Mouse (Mus musculus): ENCODE data around the gene Lars2. TPM values are rescaled to one million over a fixed set of nuclear protein-coding genes. Genes with fewer than 3 reads are reported as not detected.

Lars2 gene
- polyA plus RNA-seq, 1 experiment = 617 TPM

DNA sequence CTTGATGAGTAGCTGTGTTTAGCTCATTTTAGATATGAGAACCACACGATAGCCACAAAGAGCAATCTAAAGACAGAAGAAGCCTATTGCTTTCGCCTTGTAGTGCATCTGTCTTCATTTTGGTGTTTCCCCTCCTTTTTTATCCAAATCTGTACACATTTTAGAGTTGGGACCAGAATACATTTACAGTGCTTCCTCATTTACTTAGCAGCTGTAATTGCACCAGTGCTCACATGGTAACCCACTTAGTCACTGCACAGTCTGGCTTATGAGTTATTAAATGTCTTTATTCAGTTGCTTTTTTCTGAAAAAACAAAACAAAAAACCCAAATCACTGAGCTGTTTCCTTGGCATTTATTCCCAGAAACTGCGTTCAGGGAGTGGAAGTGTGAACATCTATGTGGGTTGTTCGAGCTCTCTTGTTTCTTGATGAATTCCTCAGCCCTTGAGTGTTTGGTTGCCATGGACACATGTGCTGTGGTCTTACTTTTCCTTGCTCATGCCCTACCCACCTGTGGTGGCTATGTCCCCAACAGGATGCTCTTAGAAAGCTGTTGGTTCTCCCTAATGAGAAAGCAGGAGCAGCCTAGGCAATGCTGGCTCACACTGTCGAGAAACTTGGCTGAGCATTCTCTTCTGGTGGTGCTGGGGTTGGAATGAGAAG is 136.6 kb downstream of the Lars2 start:
- no peak overlapping the region for H3K4me3 ChIP-seq (ENCODE audit: extremely low read depth, insufficient read depth, insufficient read length)
- DNase-seq (ENCODE audit: low read depth in 1 of 2, low spot score in 2 of 2) = no peak
- WGBS = 84% methylated on average over 5 of the region's 5 CpGs
- peaks cover 19% of the 10 kb centered on the region for H3K36me3 ChIP-seq (ENCODE audit: control insufficient read depth, insufficient read depth, low read length)
- no peaks in the 10 kb centered on the region for H3K27me3 ChIP-seq (ENCODE audit: control insufficient read depth, insufficient read depth, low read length)
- H3K27ac ChIP-seq (ENCODE audit: insufficient read depth, low read length) = peak overlapping the region; percentile 13; the same call in 1 of the 2 replicates
- peaks cover 7% of the 10 kb centered on the region; the same call in 1 of the 2 replicates for H3K4me1 ChIP-seq (ENCODE audit: control insufficient read depth, insufficient read depth, insufficient read length)
- TF ChIP-seq POLR2A (IDR thresholded peaks at IDR 0.05; ENCODE audit: low read depth, low read length) (no peak), CTCF (IDR thresholded peaks at IDR 0.05; ENCODE audit: extremely low read depth, insufficient read depth, insufficient read length, insufficient replicate concordance) (no peak)

DNA sequence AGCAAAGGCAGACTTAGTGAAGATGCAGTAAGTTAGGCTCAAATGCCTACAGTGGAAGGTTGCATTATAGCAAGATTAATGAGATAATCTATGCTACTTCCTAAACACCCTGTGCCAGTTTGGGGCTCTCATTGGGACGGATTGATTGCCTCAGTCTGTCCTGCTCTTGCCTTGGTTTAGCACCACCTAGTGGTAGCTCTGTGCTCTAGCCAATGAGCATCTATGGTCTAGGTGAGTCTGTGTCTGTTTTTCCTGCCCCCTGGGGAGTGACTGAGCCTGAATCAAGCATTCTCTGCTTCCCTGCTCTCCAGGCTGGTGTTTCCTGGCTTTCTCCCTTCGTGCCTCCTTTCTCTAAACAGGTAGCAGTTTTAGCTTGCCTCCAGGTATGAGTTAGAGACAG is 137.6 kb downstream of the Lars2 start:
- Histone ChIP-seq H3K27ac (ENCODE audit: insufficient read depth, low read length) (no peak overlapping the region), H3K4me1 (ENCODE audit: control insufficient read depth, insufficient read depth, insufficient read length) (peaks cover 10% of the 10 kb centered on the region), H3K27me3 (ENCODE audit: control insufficient read depth, insufficient read depth, low read length) (no peaks in the 10 kb centered on the region), H3K36me3 (ENCODE audit: control insufficient read depth, insufficient read depth, low read length) (peaks cover 21% of the 10 kb centered on the region), H3K4me3 (ENCODE audit: extremely low read depth, insufficient read depth, insufficient read length) (no peak overlapping the region)
- 21% methylated on average over 2 of the region's 2 CpGs for WGBS
- DNase-seq (ENCODE audit: low read depth in 1 of 2, low spot score in 2 of 2) = peak in 1 of 2 experiments; percentile 60
- TF ChIP-seq POLR2A (IDR thresholded peaks at IDR 0.05; ENCODE audit: low read depth, low read length) (no peak), CTCF (IDR thresholded peaks at IDR 0.05; ENCODE audit: extremely low read depth, insufficient read depth, insufficient read length, insufficient replicate concordance) (peak; percentile 74; the same call in 1 of the 2 replicates)

DNA sequence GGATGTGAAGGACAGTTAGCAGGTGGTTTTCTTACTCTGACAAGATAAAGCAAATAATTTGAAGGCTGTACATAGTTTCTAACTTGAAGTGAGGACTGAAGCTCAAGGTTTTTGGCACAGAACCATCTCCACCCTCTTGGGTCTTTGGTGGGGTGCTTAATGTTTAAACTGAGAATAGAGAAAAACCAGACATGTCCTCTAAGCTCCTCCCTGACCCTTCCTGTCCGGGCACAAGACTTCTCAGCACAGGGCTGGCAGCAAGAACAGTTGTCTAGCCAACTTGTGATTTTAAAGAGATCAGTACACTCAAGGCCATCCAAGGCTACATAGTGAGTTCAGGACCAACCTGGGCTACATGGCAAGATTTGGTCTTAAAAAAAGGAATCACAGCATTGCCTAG is 138.9 kb downstream of the Lars2 start:
- Histone ChIP-seq H3K4me3 (ENCODE audit: extremely low read depth, insufficient read depth, insufficient read length) (no peak overlapping the region), H3K27ac (ENCODE audit: insufficient read depth, low read length) (no peak overlapping the region), H3K36me3 (ENCODE audit: control insufficient read depth, insufficient read depth, low read length) (peaks cover 20% of the 10 kb centered on the region), H3K4me1 (ENCODE audit: control insufficient read depth, insufficient read depth, insufficient read length) (peaks cover 18% of the 10 kb centered on the region), H3K27me3 (ENCODE audit: control insufficient read depth, insufficient read depth, low read length) (no peaks in the 10 kb centered on the region)
- 76% methylated on average over 1 of the region's 1 CpGs for WGBS
- TF ChIP-seq POLR2A (IDR thresholded peaks at IDR 0.05; ENCODE audit: low read depth, low read length) (no peak), CTCF (IDR thresholded peaks at IDR 0.05; ENCODE audit: extremely low read depth, insufficient read depth, insufficient read length, insufficient replicate concordance) (no peak)
- no peak for DNase-seq (ENCODE audit: low read depth in 1 of 2, low spot score in 2 of 2)

DNA sequence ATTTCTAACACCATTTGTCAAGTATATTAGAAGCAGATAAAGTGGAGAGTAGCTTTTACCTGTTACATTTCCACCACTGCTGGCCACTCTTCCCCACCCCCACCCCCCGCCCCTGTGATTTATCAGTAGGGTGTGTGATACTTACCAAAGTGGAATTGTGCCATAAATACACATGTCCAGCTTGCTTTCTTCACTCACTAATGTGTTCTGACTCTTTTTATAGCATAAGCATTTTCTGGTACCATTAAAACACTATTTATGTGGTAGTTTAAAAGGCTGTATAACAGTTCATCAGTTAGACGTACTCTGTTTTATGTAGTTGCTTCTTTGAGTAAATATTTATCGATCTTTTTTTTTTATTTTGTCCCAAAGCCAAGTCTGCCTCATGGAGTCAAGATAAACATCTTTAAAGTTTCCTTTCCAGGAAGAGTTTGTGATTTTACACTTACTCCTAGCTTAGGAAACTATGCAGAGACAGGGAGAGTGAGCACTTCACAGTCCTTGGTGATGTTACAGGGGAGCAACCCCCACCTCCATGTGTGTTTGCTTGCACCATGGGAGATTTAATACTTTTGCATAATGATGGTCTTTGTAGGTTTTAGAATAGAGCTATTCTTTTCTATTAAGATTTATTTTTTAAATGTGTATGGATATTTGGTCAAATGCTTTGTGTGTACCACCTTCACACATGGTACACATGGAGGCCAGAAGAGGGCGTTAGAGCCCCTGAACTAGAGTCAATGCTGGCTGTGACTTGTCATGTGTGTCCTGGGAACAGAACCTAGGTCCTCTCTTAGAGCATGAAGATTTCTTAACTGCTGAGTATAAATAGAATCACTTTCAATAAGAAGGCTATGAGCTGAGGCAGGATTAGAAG is 139.8 kb downstream of the Lars2 start:
- DNase-seq (ENCODE audit: low read depth in 1 of 2, low spot score in 2 of 2) = no peak
- peaks cover 22% of the 10 kb centered on the region for H3K36me3 ChIP-seq (ENCODE audit: control insufficient read depth, insufficient read depth, low read length)
- H3K27ac ChIP-seq (ENCODE audit: insufficient read depth, low read length) = no peak overlapping the region
- H3K4me3 ChIP-seq (ENCODE audit: extremely low read depth, insufficient read depth, insufficient read length) = no peak overlapping the region
- no peak for TF ChIP-seq CTCF (IDR thresholded peaks at IDR 0.05; ENCODE audit: extremely low read depth, insufficient read depth, insufficient read length, insufficient replicate concordance)
- no peak for TF ChIP-seq POLR2A (IDR thresholded peaks at IDR 0.05; ENCODE audit: low read depth, low read length)
- 91% methylated on average over 4 of the region's 4 CpGs for WGBS
- H3K27me3 ChIP-seq (ENCODE audit: control insufficient read depth, insufficient read depth, low read length) = no peaks in the 10 kb centered on the region
- H3K4me1 ChIP-seq (ENCODE audit: control insufficient read depth, insufficient read depth, insufficient read length) = peaks cover 20% of the 10 kb centered on the region

DNA sequence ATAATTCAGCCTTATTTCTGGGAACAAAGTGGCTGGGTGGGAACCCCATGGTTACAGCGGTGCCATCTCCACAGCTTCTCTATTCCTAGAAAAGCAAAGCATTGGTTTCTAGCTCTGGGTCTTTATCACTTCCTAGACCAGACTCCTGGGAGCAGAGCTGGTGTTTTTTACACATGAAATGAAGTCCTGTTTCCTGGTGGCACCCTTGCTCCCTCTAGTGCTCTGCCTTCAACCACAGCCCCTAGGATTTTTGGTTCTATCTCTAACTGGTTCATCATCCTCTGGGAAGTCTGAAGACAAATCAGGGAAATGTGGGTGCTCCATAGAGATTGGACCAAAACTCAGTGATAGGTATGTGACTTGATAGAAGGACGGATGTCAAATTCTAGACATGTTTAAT is 140.7 kb downstream of the Lars2 start:
- WGBS = 90% methylated on average over 2 of the region's 2 CpGs
- Histone ChIP-seq H3K4me1 (ENCODE audit: control insufficient read depth, insufficient read depth, insufficient read length) (peaks cover 20% of the 10 kb centered on the region), H3K36me3 (ENCODE audit: control insufficient read depth, insufficient read depth, low read length) (peaks cover 25% of the 10 kb centered on the region), H3K27ac (ENCODE audit: insufficient read depth, low read length) (no peak overlapping the region), H3K4me3 (ENCODE audit: extremely low read depth, insufficient read depth, insufficient read length) (no peak overlapping the region), H3K27me3 (ENCODE audit: control insufficient read depth, insufficient read depth, low read length) (no peaks in the 10 kb centered on the region)
- TF ChIP-seq CTCF (IDR thresholded peaks at IDR 0.05; ENCODE audit: extremely low read depth, insufficient read depth, insufficient read length, insufficient replicate concordance) (no peak), POLR2A (IDR thresholded peaks at IDR 0.05; ENCODE audit: low read depth, low read length) (no peak)
- DNase-seq (ENCODE audit: low read depth in 1 of 2, low spot score in 2 of 2) = no peak

DNA sequence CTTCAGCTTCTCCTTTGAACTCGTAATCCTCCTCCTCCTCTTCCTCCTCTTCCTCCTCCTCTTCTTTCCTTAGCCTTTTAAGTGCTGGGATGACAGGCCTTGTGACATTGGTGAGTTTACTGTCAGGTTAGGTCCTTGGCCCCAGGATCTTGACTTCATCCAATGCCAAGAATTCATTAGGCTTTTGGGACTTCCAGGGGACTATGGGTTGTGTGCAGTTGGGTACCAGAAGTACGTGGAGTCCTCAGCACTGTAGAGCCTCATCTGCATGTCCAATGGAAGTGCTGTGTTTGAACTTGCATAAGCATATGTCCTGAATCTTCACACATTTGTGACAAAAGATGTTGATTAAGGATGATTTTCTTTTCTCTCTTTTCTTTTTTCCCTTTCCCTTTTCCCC is 142.3 kb downstream of the Lars2 start:
- Histone ChIP-seq H3K27ac (ENCODE audit: insufficient read depth, low read length) (peak overlapping the region; percentile 27; the same call in 1 of the 2 replicates), H3K36me3 (ENCODE audit: control insufficient read depth, insufficient read depth, low read length) (peaks cover 18% of the 10 kb centered on the region), H3K4me1 (ENCODE audit: control insufficient read depth, insufficient read depth, insufficient read length) (peaks cover 16% of the 10 kb centered on the region), H3K27me3 (ENCODE audit: control insufficient read depth, insufficient read depth, low read length) (no peaks in the 10 kb centered on the region), H3K4me3 (ENCODE audit: extremely low read depth, insufficient read depth, insufficient read length) (no peak overlapping the region)
- TF ChIP-seq CTCF (IDR thresholded peaks at IDR 0.05; ENCODE audit: extremely low read depth, insufficient read depth, insufficient read length, insufficient replicate concordance) (no peak), POLR2A (IDR thresholded peaks at IDR 0.05; ENCODE audit: low read depth, low read length) (no peak)
- DNase-seq (ENCODE audit: low read depth in 1 of 2, low spot score in 2 of 2) = no peak
- WGBS = 87% methylated on average over 2 of the region's 2 CpGs

All from spleen, adult 2 months (tissue).